Mouse (Mus musculus) thymus, adult 2 months (tissue): ENCODE measurements around the gene Vwa1.

ENCODE experiments used
- CTCF ChIP-seq: fragments of 200-500 bp; IDR thresholded peaks from 2 replicates; pipeline ENCODE4 v1.5.1; 2012; ENCODE audit warnings: mild to moderate bottlenecking, control low read depth, low read length, moderate library complexity, borderline replicate concordance; ENCODE audit not compliant: control insufficient read depth, poor library complexity, insufficient read depth; ENCODE audit errors: extremely low read depth
- POLR2A ChIP-seq: fragments of 200-500 bp; IDR thresholded peaks from 2 replicates; pipeline ENCODE4 v1.6.1; 2012; ENCODE audit warnings: mild to moderate bottlenecking, low read length, control low read depth, moderate library complexity; ENCODE audit not compliant: control insufficient read depth, poor library complexity, insufficient read depth; ENCODE audit errors: extremely low read depth

- TF ChIP-seq POLR2A = no peak
- no peak for TF ChIP-seq CTCF
These were observed 5.0 kb upstream of the Vwa1 start for GRCm38 (mm10) chr4:155779498-155779897.
